ENCODE assay signal across 31 mouse cellular contexts in the genomic region with DNA sequence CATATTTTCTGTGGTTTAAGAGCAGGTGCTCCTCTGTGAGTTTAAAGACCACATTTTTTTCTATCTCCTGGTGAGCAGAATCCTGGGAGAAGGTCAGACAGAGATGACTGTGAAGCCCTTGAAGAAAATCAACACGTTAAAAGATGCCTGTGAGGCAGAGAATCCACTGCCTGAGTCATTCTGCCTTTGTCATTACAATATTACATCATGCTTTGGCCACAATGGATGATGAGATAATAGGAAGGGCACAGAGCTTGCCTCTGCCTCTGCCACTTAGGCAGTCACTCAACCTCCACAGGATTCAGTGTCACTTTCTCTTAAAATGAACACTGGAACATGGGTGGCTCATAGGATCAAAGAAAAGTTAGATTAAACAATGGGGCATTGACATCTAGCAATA.
DNase-seq lines count a peak whose midpoint lies in the region; ATAC-seq lines count a peak whose summit lies in the region.
"Had no signal": no experiment of that assay in that cellular context is flagged by ENCODE, and none has a peak within 500 bp of the region (broad histone marks: within the 10 kb centered on the region; RNA-seq: fewer than 3 reads in every experiment).

No protein-coding gene starts in this region.

- H3K9me3 ChIP-seq in forebrain, embryonic 16.5 days (ENCODE audit: control insufficient read depth, low read length), result no peaks in the 10 kb centered on the region
- H3K9me3 ChIP-seq: G1E; hindbrain, embryonic 13.5 days; limb, embryonic 12.5 days; liver, embryonic 15.5 days; neural tube, embryonic 12.5 days had no signal

- WGBS in forebrain, embryonic 16.5 days, result 5% methylated on average over 1 of the region's 1 CpGs

- H3K36me3 ChIP-seq in forebrain, embryonic 16.5 days (ENCODE audit: control insufficient read depth, insufficient read depth), result no peaks in the 10 kb centered on the region
- H3K36me3 ChIP-seq: G1E; hindbrain, embryonic 13.5 days; limb, embryonic 12.5 days; liver, embryonic 15.5 days; neural tube, embryonic 12.5 days had no signal

- no peaks in the 10 kb centered on the region for H3K27me3 ChIP-seq in forebrain, embryonic 16.5 days (replicated peaks; ENCODE audit: control insufficient read depth, insufficient read depth, low read length)
- H3K27me3 ChIP-seq: hindbrain, embryonic 13.5 days; limb, embryonic 12.5 days; liver, embryonic 15.5 days; neural tube, embryonic 12.5 days had no signal

- no peak for ATAC-seq in forebrain, embryonic 16.5 days
- ATAC-seq: intestine, postnatal 0 days; midbrain, embryonic 16.5 days had no signal

- no peak overlapping the region for H3K4me2 ChIP-seq in forebrain, embryonic 16.5 days (ENCODE audit: low read length)
- H3K4me2 ChIP-seq: heart, embryonic 11.5 days; hindbrain, embryonic 13.5 days; limb, embryonic 12.5 days; liver, embryonic 15.5 days; lung, embryonic 14.5 days; midbrain, embryonic 11.5 days; neural tube, embryonic 12.5 days had no signal

- no peak overlapping the region for H3K27ac ChIP-seq in forebrain, embryonic 16.5 days (ENCODE audit: low read length)
- H3K27ac ChIP-seq: gastrocnemius, adult 2 months; hindbrain, embryonic 13.5 days; left cerebral cortex, adult 2 months; limb, embryonic 12.5 days; liver, embryonic 15.5 days; neural tube, embryonic 12.5 days; stomach, postnatal 0 days had no signal

- no peaks in the 10 kb centered on the region; the same call in 1 of the 2 replicates for H3K4me1 ChIP-seq in forebrain, embryonic 16.5 days (replicated peaks; ENCODE audit: control insufficient read depth, insufficient read depth, low read length)
- H3K4me1 ChIP-seq: hindbrain, embryonic 13.5 days; liver, embryonic 15.5 days; neural tube, embryonic 12.5 days had no signal

- no peak overlapping the region for H3K9ac ChIP-seq in forebrain, embryonic 16.5 days (replicated peaks; ENCODE audit: low read depth, low read length)
- H3K9ac ChIP-seq: hindbrain, embryonic 13.5 days; limb, embryonic 12.5 days; liver, embryonic 15.5 days; lung, embryonic 14.5 days; neural tube, embryonic 12.5 days had no signal

- peak; percentile 58 to 81 for DNase-seq in adrenal gland, adult (ENCODE audit: inconsistent age in 2 of 2, low spot score in 1 of 2)
- no peak for DNase-seq in adrenal gland, postnatal 4 days (ENCODE audit: low spot score in 2 of 2)
- peak; percentile 54 for DNase-seq in 416B (ENCODE audit: low read depth)
- peak; percentile 17 for DNase-seq in NIH3T3 (ENCODE audit: low read depth)
- DNase-seq in brain, adult 2 months (ENCODE audit: low read depth, low spot score), result peak; percentile 14
- DNase-seq in lung, postnatal 14 days, result no peak
- DNase-seq in cerebellum, adult 11-12 months, result no peak
- DNase-seq: cerebellum, adult 2 months; cerebellum, postnatal 14 days; gastrocnemius, adult 2 months; gastrocnemius, postnatal 36 days; heart, adult 18-20 months; heart, postnatal 4 days; kidney, postnatal 14 days; lung, embryonic 14.5 days; right cerebral cortex, adult 18-20 months; thymus, adult 18-20 months; thymus, postnatal 36 days had no signal

- no peak overlapping the region for H3K4me3 ChIP-seq in forebrain, embryonic 16.5 days (replicated peaks; ENCODE audit: low read length)
- H3K4me3 ChIP-seq: erythroblast, embryonic 14.5 days; gastrocnemius, adult 2 months; hindbrain, embryonic 13.5 days; left cerebral cortex, adult 2 months; limb, embryonic 12.5 days; liver, embryonic 15.5 days; neural tube, embryonic 12.5 days had no signal

Comparison
In these comparisons a context has a peak if more than half of its experiments do, and no peak if none do; other contexts are left out.
1. DNase-seq: peak in adrenal gland, adult (2 of 2), 416B (single experiment), NIH3T3 (single experiment) and brain, adult 2 months (single experiment); none in adrenal gland, postnatal 4 days (0 of 2), lung, postnatal 14 days (single experiment) and cerebellum, adult 11-12 months (single experiment).